Mouse (Mus musculus): ENCODE measurements around the gene Tuft1.
"Not testable (repeated sequence)": the region's sequence is repeated elsewhere in the genome, so short reads cannot be mapped to it uniquely, and the experiment has no call there.

Gene Tuft1

GRCm38 (mm10) chr3:94658740-94659095, at the start of gene Tuft1:
TSS of gene Tuft1 (minus strand) at chr3:94658872.
- peak; percentile 84 to 88 for DNase-seq

GRCm38 (mm10) chr3:94703364-94703763, 44.7 kb upstream of the Tuft1 start:
- DNase-seq, result peak in 1 of 2 experiments; percentile 66

GRCm38 (mm10) chr3:94702856-94703255, 44.2 kb upstream of the Tuft1 start:
- DNase-seq, result no peak

- DNase-seq, result not testable (repeated sequence)
These were observed 43.6 kb upstream of the Tuft1 start for GRCm38 (mm10) chr3:94702163-94702810.

GRCm38 (mm10) chr3:94696257-94696656, 37.6 kb upstream of the Tuft1 start:
- DNase-seq, result not testable (repeated sequence)

- DNase-seq, result not testable (repeated sequence)
These were observed 36.9 kb upstream of the Tuft1 start for GRCm38 (mm10) chr3:94695591-94695990.

- not testable (repeated sequence) for DNase-seq
These were observed 35.2 kb upstream of the Tuft1 start for GRCm38 (mm10) chr3:94693874-94694273.

- DNase-seq, result peak; percentile 71 to 72
These were observed 34.7 kb upstream of the Tuft1 start, which contains the start of gene Selenbp2 for GRCm38 (mm10) chr3:94693329-94693825. TSS of gene Selenbp2 (plus strand) at chr3:94693556.

GRCm38 (mm10) chr3:94691694-94692093, 33.0 kb upstream of the Tuft1 start:
- DNase-seq, result not testable (repeated sequence)

- peak; percentile 59 to 61 for DNase-seq
These were observed 32.1 kb upstream of the Tuft1 start for GRCm38 (mm10) chr3:94690616-94691247.

- peak; percentile 44 to 66 for DNase-seq
These were observed 31.5 kb upstream of the Tuft1 start for GRCm38 (mm10) chr3:94690162-94690561.

GRCm38 (mm10) chr3:94689195-94689594, 30.5 kb upstream of the Tuft1 start:
- not testable (repeated sequence) for DNase-seq

GRCm38 (mm10) chr3:94688698-94689097, 30.0 kb upstream of the Tuft1 start:
- peak; percentile 40 to 43 for DNase-seq

GRCm38 (mm10) chr3:94685989-94686772, 27.5 kb upstream of the Tuft1 start:
- DNase-seq, result not testable (repeated sequence)

- DNase-seq, result no peak
These were observed 25.0 kb upstream of the Tuft1 start for GRCm38 (mm10) chr3:94683646-94684045.

GRCm38 (mm10) chr3:94680783-94681182, 22.1 kb upstream of the Tuft1 start:
- DNase-seq, result no peak

GRCm38 (mm10) chr3:94680032-94680431, 21.4 kb upstream of the Tuft1 start:
- DNase-seq, result not testable (repeated sequence)

- DNase-seq, result peak; percentile 78 to 84
These were observed 20.7 kb upstream of the Tuft1 start for GRCm38 (mm10) chr3:94679351-94679841.

GRCm38 (mm10) chr3:94675101-94675500, 16.4 kb upstream of the Tuft1 start:
- not testable (repeated sequence) for DNase-seq

GRCm38 (mm10) chr3:94665896-94666295, 7.2 kb upstream of the Tuft1 start:
- not testable (repeated sequence) for DNase-seq

- not testable (repeated sequence) for DNase-seq
These were observed 6.6 kb upstream of the Tuft1 start for GRCm38 (mm10) chr3:94665060-94665802.

GRCm38 (mm10) chr3:94660841-94661240, 2.2 kb upstream of the Tuft1 start:
- not testable (repeated sequence) for DNase-seq

Measured in kidney, adult 8-10 months (tissue).